In genomic region chr5:114667228-114667856, GRCm38 (mm10) we compare ENCODE assay signal across 8 mouse cellular contexts. TPM values are rescaled to one million over a fixed set of nuclear protein-coding genes. Genes with fewer than 3 reads are reported as not detected.
DNase-seq lines count a peak whose midpoint lies in the region; ATAC-seq lines count a peak whose summit lies in the region.

No protein-coding gene starts in this region.

- no peaks in the 10 kb centered on the region for H3K36me3 ChIP-seq in hindbrain, embryonic 11.5 days (ENCODE audit: control insufficient read depth, insufficient read depth, low read length)

- no peaks in the 10 kb centered on the region for H3K9me3 ChIP-seq in hindbrain, embryonic 11.5 days (ENCODE audit: control insufficient read depth, low read length)

- ATAC-seq in frontal cortex, adult (ENCODE audit: low TSS enrichment) = peak; percentile 92
- ATAC-seq in hindbrain, embryonic 11.5 days (ENCODE audit: low FRiP score) = peak; percentile 88

- 4% methylated on average over 36 of the region's 36 CpGs for WGBS in hindbrain, embryonic 11.5 days

- H3K27me3 ChIP-seq in hindbrain, embryonic 11.5 days (ENCODE audit: control insufficient read depth, insufficient read depth, low read length) = no peaks in the 10 kb centered on the region

- peak overlapping the region; percentile 45 for H3K4me2 ChIP-seq in hindbrain, embryonic 11.5 days (replicated peaks; ENCODE audit: low read depth, low read length)

- H3K9ac ChIP-seq in hindbrain, embryonic 11.5 days (ENCODE audit: low read depth, low read length) = no peak overlapping the region

- H3K4me1 ChIP-seq in hindbrain, embryonic 11.5 days (replicated peaks; ENCODE audit: control insufficient read depth, insufficient read depth, low read length) = no peaks in the 10 kb centered on the region

- H3K27ac ChIP-seq in hindbrain, embryonic 11.5 days (ENCODE audit: low read depth, low read length) = no peak overlapping the region

- H3K4me3 ChIP-seq in hindbrain, embryonic 11.5 days (ENCODE audit: low read depth, low read length) = peak overlapping the region; percentile 26; the same call in 1 of the 2 replicates

- DNase-seq in MEL-GATA-1-ER (ENCODE audit: extremely low read depth, low read depth) = peak; percentile 89
- DNase-seq in cerebellum, adult 8-10 months = peak; percentile 99
- DNase-seq in hindbrain, embryonic 11.5 days (ENCODE audit: low spot score) = peak; percentile 99
- DNase-seq in layer of hippocampus, postnatal 10 days (ENCODE audit: low spot score in 2 of 2) = peak; percentile 100
- peak; percentile 98 for DNase-seq in lung, postnatal 10 days
- DNase-seq in ovary, postnatal 36 days (ENCODE audit: low spot score) = peak; percentile 99
- peak; percentile 100 for DNase-seq in thymus, postnatal 25 days

RNA-seq across cellular contexts. Expression of gene Trpv4, which starts 9.1 kb away (rescaled TPM):
- polyA plus RNA-seq in hindbrain, embryonic 11.5 days (2014; fragmentation: Nextera tagmentation; extraction: Ambion mirVana) = 0.38 and 0.85 TPM in 2 replicates
- 1 to 10 TPM; 1.0 to 2.4 TPM for total RNA-seq in layer of hippocampus, postnatal 10 days (2021)

RNA-seq across cellular contexts. Expression of gene Gltp, which starts 23.4 kb away (rescaled TPM):
- 62.6 and 64.4 TPM in 2 replicates for polyA plus RNA-seq in hindbrain, embryonic 11.5 days (2014; fragmentation: Nextera tagmentation; extraction: Ambion mirVana)
- total RNA-seq in layer of hippocampus, postnatal 10 days (2021) = 10 to 100 TPM; 25.4 to 26.7 TPM

RNA-seq across cellular contexts. Expression of gene Tchp, which starts 40.2 kb away (rescaled TPM):
- 13.3 and 15.8 TPM in 2 replicates for polyA plus RNA-seq in hindbrain, embryonic 11.5 days (2014; fragmentation: Nextera tagmentation; extraction: Ambion mirVana)
- total RNA-seq in layer of hippocampus, postnatal 10 days (2021) = 10 to 100 TPM; 14.1 to 15.8 TPM
